Mouse (Mus musculus) liver, adult 2 months (tissue): ENCODE data around the gene Ak6. TPM values are rescaled to one million over a fixed set of nuclear protein-coding genes. Genes with fewer than 3 reads are reported as not detected.

Experiments
- DNase-seq: peaks from one replicate; pipeline ENCODE4 v3.0.0-alpha.2; 2011; ENCODE audit warnings: low read depth, low spot score; ENCODE audit errors: extremely low read depth
- H3K27ac ChIP-seq: fragments of 200-500 bp; replicated peaks from 2 replicates; pipeline ENCODE4 v1.5.1; 2012; ENCODE audit warnings: low read depth, mild to moderate bottlenecking, control low read depth, inconsistent platforms, low read length; ENCODE audit not compliant: insufficient read depth
- H3K27me3 ChIP-seq: fragments of 200-500 bp; 2 replicates; pipeline ENCODE4 v1.6.1; 2012; ENCODE audit warnings: mild to moderate bottlenecking, moderate library complexity, low read length, inconsistent platforms; ENCODE audit not compliant: control insufficient read depth, insufficient read depth
- H3K36me3 ChIP-seq: fragments of 200-500 bp; 2 replicates; pipeline ENCODE4 v1.6.1; 2012; ENCODE audit warnings: low read length, inconsistent platforms; ENCODE audit not compliant: control insufficient read depth, insufficient read depth
- H3K4me1 ChIP-seq: fragments of 200-500 bp; 2 replicates; pipeline ENCODE4 v1.6.1; 2011; ENCODE audit warnings: low read length; ENCODE audit not compliant: control insufficient read depth, insufficient read depth
- H3K4me3 ChIP-seq: fragments of 200-500 bp; 2 replicates; pipeline ENCODE4 v1.5.1; 2011; ENCODE audit warnings: low read depth, mild to moderate bottlenecking, control low read depth, low read length, moderate library complexity; ENCODE audit not compliant: insufficient read depth
- H3K79me2 ChIP-seq: fragments of 200-500 bp; 2 replicates; pipeline ENCODE4 v1.6.1; 2012; ENCODE audit warnings: inconsistent platforms, mild to moderate bottlenecking, low read length, moderate library complexity; ENCODE audit not compliant: control insufficient read depth, insufficient read depth
- H3K9ac ChIP-seq: fragments of 200-500 bp; 2 replicates; pipeline ENCODE4 v1.6.1; 2012; ENCODE audit warnings: low read depth, mild to moderate bottlenecking, control low read depth, inconsistent platforms, low read length
- CTCF ChIP-seq: fragments of 200-500 bp; IDR thresholded peaks from 2 replicates; pipeline ENCODE4 v1.5.1; 2011; ENCODE audit warnings: low read depth, low read length, control low read depth
- POLR2A ChIP-seq: fragments of 200-500 bp; IDR thresholded peaks from 2 replicates; pipeline ENCODE4 v1.6.1; 2011; ENCODE audit warnings: low read length, control low read depth; ENCODE audit not compliant: insufficient read depth; ENCODE audit errors: extremely low read depth
- WGBS: fragments of 180-500 bp; shearing (Covaris S2); methylation state at CpG from one replicate; pipeline ENCODE4 v1.1.7; 2018; 5-methylcytosine and 5-hydroxymethylcytosine counted together
- polyA plus RNA-seq: library from polyadenylated mRNA; depleted of rRNA; stranded (reverse); fragments of >200 nt; gene quantifications from 2 replicates; pipeline ENCODE4 v1.2.3, GENCODE M21; 2012
- total RNA-seq: library from RNA; depleted of rRNA; stranded (reverse); fragments of >200 nt; gene quantifications from 2 replicates; pipeline ENCODE4 v1.2.3, GENCODE M21; 2014

Gene Ak6
- total and polyA plus RNA-seq, 2 experiments: 20.3 to 52.1 TPM

GRCm38 (mm10) chr13:100605845-100606244, 44.9 kb upstream of the Ak6 start:
- peak; percentile 56 for DNase-seq
- 56% methylated on average over 1 of the region's 1 CpGs for WGBS
- Histone ChIP-seq H3K4me1 (peaks cover 31% of the 10 kb centered on the region), H3K9ac (no peak overlapping the region), H3K4me3 (no peak overlapping the region), H3K36me3 (no peaks in the 10 kb centered on the region), H3K79me2 (peaks cover 4% of the 10 kb centered on the region; the same call in 1 of the 2 replicates), H3K27ac (peak overlapping the region; percentile 75; the same call in 1 of the 2 replicates), H3K27me3 (no peaks in the 10 kb centered on the region)
- TF ChIP-seq CTCF: no peak
- no peak for TF ChIP-seq POLR2A

GRCm38 (mm10) chr13:100607756-100608155, 43.0 kb upstream of the Ak6 start:
- Histone ChIP-seq H3K79me2 (peaks cover 13% of the 10 kb centered on the region; the same call in 1 of the 2 replicates), H3K4me1 (peaks cover 21% of the 10 kb centered on the region), H3K27me3 (no peaks in the 10 kb centered on the region), H3K27ac (no peak overlapping the region), H3K4me3 (no peak overlapping the region), H3K9ac (no peak overlapping the region), H3K36me3 (peaks cover 7% of the 10 kb centered on the region; the same call in 1 of the 2 replicates)
- 87% methylated on average over 8 of the region's 8 CpGs for WGBS
- no peak for DNase-seq
- TF ChIP-seq POLR2A (no peak), CTCF (peak; percentile 14; the same call in 1 of the 2 replicates)

GRCm38 (mm10) chr13:100611266-100611665, 39.5 kb upstream of the Ak6 start:
- Histone ChIP-seq H3K27ac (no peak overlapping the region), H3K9ac (no peak overlapping the region), H3K4me1 (peaks cover 8% of the 10 kb centered on the region), H3K79me2 (peaks cover 22% of the 10 kb centered on the region; the same call in 1 of the 2 replicates), H3K27me3 (no peaks in the 10 kb centered on the region), H3K36me3 (peaks cover 7% of the 10 kb centered on the region; the same call in 1 of the 2 replicates), H3K4me3 (no peak overlapping the region)
- TF ChIP-seq CTCF: no peak
- TF ChIP-seq POLR2A: no peak
- 90% methylated on average over 13 of the region's 13 CpGs for WGBS
- DNase-seq: no peak

GRCm38 (mm10) chr13:100612251-100612650, 38.5 kb upstream of the Ak6 start:
- no peaks in the 10 kb centered on the region for H3K27me3 ChIP-seq
- WGBS: 94% methylated on average over 10 of the region's 10 CpGs
- peaks cover 7% of the 10 kb centered on the region; the same call in 1 of the 2 replicates for H3K36me3 ChIP-seq
- no peak for DNase-seq
- TF ChIP-seq POLR2A: no peak
- TF ChIP-seq CTCF: no peak
- peaks cover 22% of the 10 kb centered on the region; the same call in 1 of the 2 replicates for H3K79me2 ChIP-seq
- no peak overlapping the region for H3K4me3 ChIP-seq
- no peak overlapping the region for H3K27ac ChIP-seq
- peaks cover under 1% of the 10 kb centered on the region; the same call in 1 of the 2 replicates for H3K4me1 ChIP-seq
- H3K9ac ChIP-seq: no peak overlapping the region

- 46% methylated on average over 2 of the region's 2 CpGs for WGBS
- H3K4me1 ChIP-seq: no peaks in the 10 kb centered on the region
- peaks cover 10% of the 10 kb centered on the region; the same call in 1 of the 2 replicates for H3K36me3 ChIP-seq
- no peaks in the 10 kb centered on the region for H3K27me3 ChIP-seq
- H3K27ac ChIP-seq: no peak overlapping the region
- no peak overlapping the region for H3K9ac ChIP-seq
- DNase-seq: no peak
- peaks cover 22% of the 10 kb centered on the region; the same call in 1 of the 2 replicates for H3K79me2 ChIP-seq
- TF ChIP-seq CTCF (peak; percentile 53), POLR2A (no peak)
- H3K4me3 ChIP-seq: no peak overlapping the region
Measured at GRCm38 (mm10) chr13:100612903-100613302, 37.9 kb upstream of the Ak6 start.
